Mouse (Mus musculus) urinary bladder, adult 18-20 months (tissue): ENCODE results near the gene Rgs12.

Experiments used
- DNase-seq, 2 experiments: peaks; one replicate each; pipeline ENCODE4 v3.0.0; 2022; ENCODE audit warnings: low spot score in 2 of 2, mixed read lengths in 2 of 2

The Rgs12 gene

GRCm38 (mm10) chr5:34931516-34932457, 17.5 kb upstream of the Rgs12 start:
- no peak for DNase-seq

GRCm38 (mm10) chr5:34932458-34932806, 16.8 kb upstream of the Rgs12 start:
- no peak for DNase-seq

GRCm38 (mm10) chr5:34933461-34933860, 15.8 kb upstream of the Rgs12 start:
- no peak for DNase-seq

GRCm38 (mm10) chr5:34941710-34942470, 7.4 kb upstream of the Rgs12 start:
- DNase-seq: no peak

GRCm38 (mm10) chr5:34943428-34943827, 5.8 kb upstream of the Rgs12 start:
- DNase-seq: no peak

GRCm38 (mm10) chr5:34949769-34950211, 545 bp downstream of the Rgs12 start:
- peak in 1 of 2 experiments; percentile 41 for DNase-seq

GRCm38 (mm10) chr5:34950486-34951160, 1.4 kb downstream of the Rgs12 start:
- DNase-seq: no peak

- no peak for DNase-seq
Observed at GRCm38 (mm10) chr5:34951161-34951834, 2.1 kb downstream of the Rgs12 start.

- no peak for DNase-seq
Observed at GRCm38 (mm10) chr5:34954508-34954907, 5.3 kb downstream of the Rgs12 start.

GRCm38 (mm10) chr5:34955630-34956029, 6.4 kb downstream of the Rgs12 start:
- no peak for DNase-seq

GRCm38 (mm10) chr5:34956151-34956550, 6.9 kb downstream of the Rgs12 start:
- DNase-seq: no peak

GRCm38 (mm10) chr5:34957015-34957414, 7.8 kb downstream of the Rgs12 start:
- DNase-seq: no peak

GRCm38 (mm10) chr5:34960021-34960420, 10.8 kb downstream of the Rgs12 start:
- no peak for DNase-seq

- no peak for DNase-seq
Observed at GRCm38 (mm10) chr5:34965531-34965930, 16.3 kb downstream of the Rgs12 start.

GRCm38 (mm10) chr5:34968386-34968785, 19.1 kb downstream of the Rgs12 start:
- no peak for DNase-seq

GRCm38 (mm10) chr5:34972471-34972870, 23.2 kb downstream of the Rgs12 start:
- DNase-seq: no peak

GRCm38 (mm10) chr5:34973560-34974317, 24.5 kb downstream of the Rgs12 start:
- DNase-seq: no peak

- no peak for DNase-seq
Observed at GRCm38 (mm10) chr5:34974773-34975443, 25.7 kb downstream of the Rgs12 start.

- no peak for DNase-seq
Observed at GRCm38 (mm10) chr5:34976540-34977292, 27.5 kb downstream of the Rgs12 start.

GRCm38 (mm10) chr5:34980099-34980498, 30.9 kb downstream of the Rgs12 start:
- no peak for DNase-seq
